Mouse (Mus musculus): ENCODE data around the gene Abcf2.

Gene Abcf2

DNA sequence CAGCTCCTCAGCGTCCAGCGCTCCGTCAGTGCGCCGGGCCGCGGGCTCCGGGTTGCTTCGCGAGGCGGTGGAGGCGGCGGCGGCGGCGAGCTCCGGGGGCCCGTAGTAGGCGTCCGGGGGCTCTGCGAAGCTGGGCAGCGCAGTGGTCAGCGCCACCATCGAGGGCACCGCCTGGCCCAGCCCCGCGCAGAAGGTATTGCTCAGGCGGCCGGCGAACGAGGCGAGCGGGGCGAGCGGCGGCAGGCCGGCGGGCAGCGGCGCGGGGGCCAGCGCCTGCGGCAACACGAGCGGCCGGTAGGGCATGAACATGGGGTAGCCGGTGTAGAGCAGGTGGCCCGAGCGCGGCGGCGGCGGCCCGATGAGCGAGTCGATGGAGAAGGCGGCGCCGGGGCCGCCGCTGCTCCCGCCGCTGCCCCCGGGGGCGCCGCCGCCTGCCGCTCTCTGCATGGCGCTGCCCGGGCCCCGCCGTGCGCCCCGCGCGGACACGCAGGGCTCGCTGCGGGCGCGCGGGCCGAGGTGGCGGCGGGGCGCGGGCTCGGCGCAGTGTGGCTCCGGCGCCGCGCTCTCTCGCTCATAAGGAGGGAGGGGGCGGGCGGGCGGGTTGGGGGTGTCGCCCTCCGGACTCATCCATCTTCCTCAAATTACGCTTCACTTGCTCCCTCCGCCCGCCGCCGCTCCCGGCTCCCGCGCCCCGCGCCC, 50.9 kb downstream of the Abcf2 start:
- DNase-seq = no peak

DNA sequence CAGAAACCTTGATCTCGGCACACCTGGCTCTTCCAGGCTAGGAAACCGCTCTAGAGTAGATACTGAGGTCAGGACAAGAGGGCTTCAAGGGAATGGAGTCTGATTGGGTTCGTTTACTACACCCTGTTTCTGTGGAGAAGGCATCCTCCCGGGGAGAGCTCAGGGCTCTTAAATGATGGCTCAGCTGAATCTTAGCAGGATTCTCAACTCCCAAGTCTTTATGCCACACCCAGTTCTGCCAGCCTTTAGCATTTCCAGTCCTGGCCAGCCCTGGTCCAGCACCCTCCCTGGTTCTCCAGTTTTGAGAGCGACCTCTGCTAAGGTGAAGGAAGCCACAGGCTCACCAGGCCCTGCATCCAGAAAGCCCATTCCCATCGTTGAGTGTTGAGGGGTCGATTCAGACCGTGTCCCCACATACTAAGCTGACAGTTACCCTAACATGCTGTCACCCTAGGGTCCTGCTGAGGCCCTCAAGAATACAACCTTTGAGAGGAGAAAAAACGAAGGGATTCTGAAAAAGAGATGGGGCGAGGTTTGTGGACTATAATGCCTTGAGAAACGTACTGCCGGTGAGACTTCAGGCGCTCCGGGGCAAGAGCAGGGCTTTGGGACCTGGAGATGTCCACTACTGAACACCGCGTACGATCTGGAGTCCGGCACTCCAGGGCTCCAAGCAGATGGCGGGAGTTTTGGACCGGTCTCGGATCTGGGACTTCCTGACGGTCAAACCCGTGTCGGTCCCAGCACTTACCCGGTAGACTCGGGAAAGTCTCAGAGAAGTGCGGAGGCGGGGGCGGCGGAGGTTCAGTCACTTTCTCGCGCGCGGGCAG, 51.7 kb downstream of the Abcf2 start:
- DNase-seq = no peak

DNA sequence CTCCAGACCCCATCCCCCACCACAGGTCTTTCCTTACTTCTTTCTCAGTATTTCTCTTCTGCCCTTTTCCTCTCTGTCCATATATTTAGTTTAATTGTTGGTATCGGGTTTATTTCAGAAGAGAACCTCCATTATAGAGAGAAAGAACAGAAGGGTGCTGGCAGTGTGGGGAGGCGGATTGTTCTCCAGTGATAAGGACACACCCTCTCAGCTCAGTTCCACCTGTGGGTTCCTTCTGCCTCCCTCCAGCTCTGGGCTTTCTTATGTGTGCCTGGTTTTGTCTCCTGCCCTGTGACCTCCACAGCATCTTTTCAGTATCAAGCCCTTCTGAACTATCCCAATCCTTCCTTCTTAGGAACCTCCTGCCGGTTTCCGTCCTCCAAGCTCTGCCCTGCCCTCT, 52.7 kb downstream of the Abcf2 start:
- DNase-seq = no peak

DNA sequence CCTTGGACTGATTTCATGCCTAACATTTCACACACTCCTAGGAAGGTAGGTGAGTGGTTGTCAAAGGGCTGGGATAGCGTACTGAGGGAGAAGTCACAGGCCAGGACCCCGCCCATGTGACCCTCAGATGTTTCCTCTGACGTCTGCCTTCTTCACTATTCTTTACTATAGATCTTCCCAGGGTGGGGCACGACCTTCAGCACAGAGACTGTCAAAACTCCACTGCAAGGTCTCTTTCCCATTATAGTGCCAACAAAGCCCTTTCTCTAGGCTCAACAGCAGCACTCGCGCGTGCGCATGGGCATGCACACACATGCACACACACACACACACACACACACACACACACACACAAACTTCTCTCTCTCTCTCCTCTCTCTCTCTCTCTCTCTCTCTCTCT, 53.5 kb downstream of the Abcf2 start:
- no peak for DNase-seq

DNA sequence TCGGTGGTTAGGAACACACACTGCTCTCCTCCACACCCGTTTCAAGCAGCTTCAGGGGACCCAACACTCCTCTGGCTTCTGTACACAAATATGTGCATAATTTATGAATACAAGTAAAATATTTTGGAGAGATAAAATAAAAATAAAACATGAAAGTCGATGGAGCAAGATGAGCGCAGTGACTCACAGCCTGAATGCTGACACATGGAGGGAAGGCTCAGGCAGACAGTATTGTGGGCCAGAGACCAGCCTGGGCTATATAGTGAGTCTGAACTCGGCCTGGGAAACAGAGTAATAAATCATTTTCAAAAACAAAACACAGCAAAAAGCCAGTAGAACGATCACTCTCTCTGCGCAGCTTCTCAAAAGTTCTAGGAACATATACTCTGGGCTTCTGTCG, 55.9 kb downstream of the Abcf2 start:
- no peak for DNase-seq
